Mouse (Mus musculus): ENCODE measurements around the gene Cyp2u1. TPM values are rescaled to one million over a fixed set of nuclear protein-coding genes. Genes with fewer than 3 reads are reported as not detected.

Cyp2u1 gene
- polyA plus RNA-seq, 1 experiment from 2014 or later = 0.40 TPM

GRCm38 (mm10) chr3:131306255-131306654 lies 3.2 kb upstream of the Cyp2u1 start:
- no peak for ATAC-seq (ENCODE audit: low read depth)
- WGBS (ENCODE audit: insufficient replicate concordance) = 73% methylated on average over 7 of the region's 7 CpGs

DNA sequence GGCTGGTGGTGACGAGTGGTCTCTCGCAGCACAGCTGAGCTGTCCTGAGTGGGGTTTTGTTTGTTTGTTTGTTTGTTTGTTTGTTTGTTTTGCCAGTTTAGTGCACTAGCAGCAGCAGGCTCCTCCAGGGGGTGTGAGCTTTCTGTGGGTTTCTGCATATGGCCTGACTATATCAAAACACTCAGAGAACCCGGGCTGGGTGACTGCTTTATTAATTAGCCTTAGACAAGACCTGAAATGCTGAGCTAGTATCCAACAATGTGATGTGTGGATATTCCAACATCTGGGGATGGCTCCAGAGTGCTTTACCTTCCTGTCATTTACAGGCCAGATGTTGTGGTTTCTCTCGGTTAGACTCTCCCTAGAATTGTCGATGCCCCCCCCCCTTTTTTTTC lies 290 bp upstream of the Cyp2u1 start:
- no peaks in the 10 kb centered on the region for H3K9me3 ChIP-seq (replicated peaks)
- no peaks in the 10 kb centered on the region for H3K36me3 ChIP-seq
- H3K4me1 ChIP-seq (replicated peaks) = peaks cover 13% of the 10 kb centered on the region
- peak overlapping the region; percentile 65 for H3K4me3 ChIP-seq (replicated peaks)
- H3K9ac ChIP-seq = peak overlapping the region; percentile 51; the same call in 1 of the 2 replicates
- peak; percentile 24; the same call in 1 of the 2 replicates for ATAC-seq (ENCODE audit: low read depth)
- no peak overlapping the region for H3K27ac ChIP-seq
- WGBS (ENCODE audit: insufficient replicate concordance) = 15% methylated on average over 5 of the region's 5 CpGs
- no peaks in the 10 kb centered on the region for H3K27me3 ChIP-seq
- no peak for DNase-seq
- H3K4me2 ChIP-seq = peak overlapping the region; percentile 92

More at GRCm38 (mm10) chr3:131306255-131306654, 3.2 kb upstream of the Cyp2u1 start:
- H3K36me3 ChIP-seq = no peaks in the 10 kb centered on the region
- H3K4me2 ChIP-seq = no peak overlapping the region
- no peak for DNase-seq
- no peaks in the 10 kb centered on the region for H3K27me3 ChIP-seq
- peaks cover 13% of the 10 kb centered on the region for H3K4me1 ChIP-seq (replicated peaks)
- H3K9ac ChIP-seq = no peak overlapping the region
- no peak overlapping the region for H3K27ac ChIP-seq
- peaks cover 5% of the 10 kb centered on the region; the same call in 1 of the 2 replicates for H3K9me3 ChIP-seq (replicated peaks)
- H3K4me3 ChIP-seq (replicated peaks) = no peak overlapping the region

GRCm38 (mm10) chr3:131299908-131300307 lies 3.1 kb downstream of the Cyp2u1 start:
- H3K4me3 ChIP-seq (replicated peaks) = no peak overlapping the region
- H3K9me3 ChIP-seq (replicated peaks) = no peaks in the 10 kb centered on the region
- ATAC-seq (ENCODE audit: low read depth) (no peak), DNase-seq (no peak)
- no peaks in the 10 kb centered on the region for H3K27me3 ChIP-seq
- no peak overlapping the region for H3K9ac ChIP-seq
- H3K4me2 ChIP-seq = no peak overlapping the region
- no peaks in the 10 kb centered on the region for H3K36me3 ChIP-seq
- peaks cover 18% of the 10 kb centered on the region for H3K4me1 ChIP-seq (replicated peaks)
- 6% methylated on average over 6 of the region's 6 CpGs for WGBS (ENCODE audit: insufficient replicate concordance)
- no peak overlapping the region for H3K27ac ChIP-seq

- no peak for DNase-seq
- Histone ChIP-seq H3K4me2 (no peak overlapping the region), H3K9me3 (replicated peaks) (no peaks in the 10 kb centered on the region), H3K27ac (no peak overlapping the region), H3K4me3 (replicated peaks) (no peak overlapping the region), H3K27me3 (no peaks in the 10 kb centered on the region), H3K9ac (no peak overlapping the region), H3K4me1 (replicated peaks) (peaks cover 18% of the 10 kb centered on the region), H3K36me3 (no peaks in the 10 kb centered on the region)
- no peak for ATAC-seq (ENCODE audit: low read depth)
- WGBS (ENCODE audit: insufficient replicate concordance) = 70% methylated on average over 9 of the region's 9 CpGs
Measured at GRCm38 (mm10) chr3:131299078-131299477, 3.9 kb downstream of the Cyp2u1 start.

DNA sequence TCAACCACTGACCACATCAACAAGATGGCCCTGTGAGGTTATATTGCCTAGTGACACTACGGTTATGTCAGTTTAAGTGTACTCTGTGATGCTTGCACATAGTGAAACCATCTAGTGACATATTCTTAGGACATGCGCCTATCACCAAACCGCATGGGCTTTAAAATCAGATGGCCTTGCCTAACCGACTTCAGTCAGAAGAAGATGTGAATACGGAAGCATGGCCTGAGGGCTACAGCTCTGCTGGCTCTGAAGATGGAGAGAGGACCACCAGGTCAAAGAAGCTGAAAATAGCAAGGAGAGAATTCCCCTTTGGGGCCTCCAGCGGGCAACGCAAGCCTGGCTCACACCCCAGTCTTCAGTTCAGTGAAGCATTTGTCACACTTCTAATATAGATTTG lies 6.1 kb downstream of the Cyp2u1 start:
- 72% methylated on average over 7 of the region's 7 CpGs for WGBS (ENCODE audit: insufficient replicate concordance)
- no peak overlapping the region for H3K4me3 ChIP-seq (replicated peaks)
- no peaks in the 10 kb centered on the region for H3K9me3 ChIP-seq (replicated peaks)
- H3K27me3 ChIP-seq = no peaks in the 10 kb centered on the region
- 0 out of 2 replicates have a peak, but pooled peaks cover 6% of the 10 kb centered on the region for H3K4me1 ChIP-seq (replicated peaks)
- no peak overlapping the region for H3K27ac ChIP-seq
- H3K4me2 ChIP-seq = no peak overlapping the region
- ATAC-seq (ENCODE audit: low read depth) = no peak
- no peak overlapping the region for H3K9ac ChIP-seq
- H3K36me3 ChIP-seq = no peaks in the 10 kb centered on the region
- DNase-seq = no peak

GRCm38 (mm10) chr3:131295513-131296200 lies 7.4 kb downstream of the Cyp2u1 start:
- 58% methylated on average over 12 of the region's 12 CpGs for WGBS (ENCODE audit: insufficient replicate concordance)

GRCm38 (mm10) chr3:131294503-131294902 lies 8.5 kb downstream of the Cyp2u1 start:
- no peaks in the 10 kb centered on the region for H3K36me3 ChIP-seq
- 0 out of 2 replicates have a peak, but pooled peaks cover 6% of the 10 kb centered on the region for H3K4me1 ChIP-seq (replicated peaks)
- H3K9ac ChIP-seq = no peak overlapping the region
- ATAC-seq (ENCODE audit: low read depth) (no peak; the same call in 1 of the 2 replicates), DNase-seq (no peak)
- H3K4me2 ChIP-seq = no peak overlapping the region
- H3K4me3 ChIP-seq (replicated peaks) = no peak overlapping the region
- no peaks in the 10 kb centered on the region for H3K27me3 ChIP-seq
- no peak overlapping the region for H3K27ac ChIP-seq
- 37% methylated on average over 3 of the region's 3 CpGs for WGBS (ENCODE audit: insufficient replicate concordance)
- no peaks in the 10 kb centered on the region for H3K9me3 ChIP-seq (replicated peaks)

More at GRCm38 (mm10) chr3:131295513-131296200, 7.4 kb downstream of the Cyp2u1 start:
- no peak for DNase-seq
- Histone ChIP-seq H3K9ac (no peak overlapping the region), H3K27me3 (no peaks in the 10 kb centered on the region), H3K4me2 (no peak overlapping the region), H3K27ac (no peak overlapping the region), H3K4me3 (replicated peaks) (no peak overlapping the region), H3K9me3 (replicated peaks) (no peaks in the 10 kb centered on the region), H3K36me3 (no peaks in the 10 kb centered on the region), H3K4me1 (replicated peaks) (0 out of 2 replicates have a peak, but pooled peaks cover 6% of the 10 kb centered on the region)
- ATAC-seq (ENCODE audit: low read depth) = peak; percentile 45; the same call in 1 of the 2 replicates

DNA sequence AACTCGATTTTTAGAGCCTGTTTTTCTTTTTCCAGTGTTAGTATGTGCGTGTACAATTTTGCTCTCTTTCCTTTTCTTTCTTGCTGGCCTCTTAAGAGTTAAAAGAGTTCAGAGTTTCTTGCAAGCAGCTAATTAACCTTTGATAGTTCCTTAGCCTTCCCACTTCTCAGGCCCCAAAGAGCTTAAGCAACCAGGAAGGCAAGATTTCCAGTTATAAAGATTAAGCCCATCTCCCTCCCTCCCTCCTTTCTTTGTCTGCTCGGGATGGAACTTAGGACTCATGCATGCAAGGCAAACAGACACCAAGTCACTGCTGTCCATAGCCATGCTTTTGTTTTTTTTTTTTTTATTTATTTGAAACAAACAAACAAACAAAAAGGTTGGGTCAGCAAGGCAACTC lies 10.1 kb downstream of the Cyp2u1 start:
- ATAC-seq (ENCODE audit: low read depth) (no peak), DNase-seq (no peak)
- Histone ChIP-seq H3K4me1 (replicated peaks) (0 out of 2 replicates have a peak, but pooled peaks cover 6% of the 10 kb centered on the region), H3K36me3 (no peaks in the 10 kb centered on the region), H3K9me3 (replicated peaks) (no peaks in the 10 kb centered on the region), H3K27ac (no peak overlapping the region), H3K4me2 (no peak overlapping the region), H3K4me3 (replicated peaks) (no peak overlapping the region), H3K9ac (no peak overlapping the region), H3K27me3 (no peaks in the 10 kb centered on the region)
- 55% methylated on average over 3 of the region's 3 CpGs for WGBS (ENCODE audit: insufficient replicate concordance)

- WGBS (ENCODE audit: insufficient replicate concordance) = 60% methylated on average over 2 of the region's 2 CpGs
- H3K4me2 ChIP-seq = no peak overlapping the region
- H3K27me3 ChIP-seq = no peaks in the 10 kb centered on the region
- H3K9ac ChIP-seq = no peak overlapping the region
- no peak overlapping the region for H3K27ac ChIP-seq
- DNase-seq = no peak
- H3K36me3 ChIP-seq = no peaks in the 10 kb centered on the region
- H3K4me1 ChIP-seq (replicated peaks) = 0 out of 2 replicates have a peak, but pooled peaks cover 6% of the 10 kb centered on the region
- no peak for ATAC-seq (ENCODE audit: low read depth)
- no peaks in the 10 kb centered on the region for H3K9me3 ChIP-seq (replicated peaks)
- H3K4me3 ChIP-seq (replicated peaks) = no peak overlapping the region
Measured at GRCm38 (mm10) chr3:131292349-131292748, 10.7 kb downstream of the Cyp2u1 start.

DNA sequence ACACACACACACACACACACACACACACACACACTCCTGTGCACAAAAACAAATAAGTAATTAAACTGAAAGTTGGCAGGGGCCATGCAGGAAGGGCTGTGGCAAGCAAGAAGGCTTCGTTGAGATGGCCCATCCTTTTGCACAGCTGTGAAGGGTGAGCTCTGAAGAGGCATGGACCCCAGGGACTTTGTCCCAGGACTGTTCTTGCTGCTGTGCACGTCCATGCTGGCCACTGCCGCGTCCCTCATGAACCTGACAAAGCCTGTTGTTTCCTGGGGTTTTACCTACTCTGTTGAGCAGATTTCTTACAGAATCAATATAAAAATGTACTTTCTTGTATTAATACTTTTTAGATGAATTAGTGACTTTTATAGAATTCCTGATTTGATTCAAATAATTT lies 11.1 kb downstream of the Cyp2u1 start:
- DNase-seq (no peak), ATAC-seq (ENCODE audit: low read depth) (no peak)
- whole genome bisulfite sequencing (ENCODE audit: insufficient replicate concordance) = 81% methylated on average over 4 of the region's 4 CpGs
- Histone ChIP-seq H3K27me3 (no peaks in the 10 kb centered on the region), H3K4me1 (replicated peaks) (0 out of 2 replicates have a peak, but pooled peaks cover 6% of the 10 kb centered on the region), H3K4me3 (replicated peaks) (no peak overlapping the region), H3K36me3 (no peaks in the 10 kb centered on the region), H3K9ac (no peak overlapping the region), H3K4me2 (no peak overlapping the region), H3K27ac (no peak overlapping the region), H3K9me3 (replicated peaks) (no peaks in the 10 kb centered on the region)

GRCm38 (mm10) chr3:131274151-131274550 lies 28.9 kb downstream of the Cyp2u1 start:
- Histone ChIP-seq H3K27ac (no peak overlapping the region), H3K4me3 (replicated peaks) (no peak overlapping the region), H3K36me3 (no peaks in the 10 kb centered on the region), H3K27me3 (no peaks in the 10 kb centered on the region), H3K9me3 (replicated peaks) (peaks cover 5% of the 10 kb centered on the region; the same call in 1 of the 2 replicates), H3K4me2 (no peak overlapping the region), H3K4me1 (replicated peaks) (peaks cover 22% of the 10 kb centered on the region), H3K9ac (no peak overlapping the region)
- DNase-seq (no peak), ATAC-seq (ENCODE audit: low read depth) (no peak)
- WGBS (ENCODE audit: insufficient replicate concordance) = 67% methylated on average over 4 of the region's 4 CpGs
